Mouse (Mus musculus): ENCODE results near the gene Cbx5.

The Cbx5 gene

GRCm38 (mm10) chr15:103214971-103215907 is 24.4 kb downstream of the Cbx5 start:
- DNase-seq (ENCODE audit: low read depth) = peak; percentile 74

- no peak for DNase-seq (ENCODE audit: low read depth)
Measured at GRCm38 (mm10) chr15:103214149-103214548, 25.5 kb downstream of the Cbx5 start.

GRCm38 (mm10) chr15:103205156-103205555 is 34.5 kb downstream of the Cbx5 start:
- DNase-seq (ENCODE audit: low read depth) = no peak

- no peak for DNase-seq (ENCODE audit: low read depth)
Measured at GRCm38 (mm10) chr15:103202088-103202793, 37.4 kb downstream of the Cbx5 start.

- no peak for DNase-seq (ENCODE audit: low read depth)
Measured at GRCm38 (mm10) chr15:103197785-103198184, 41.8 kb downstream of the Cbx5 start.

- no peak for DNase-seq (ENCODE audit: low read depth)
Measured at GRCm38 (mm10) chr15:103196835-103197234, 42.8 kb downstream of the Cbx5 start.

GRCm38 (mm10) chr15:103193606-103194005 is 46.0 kb downstream of the Cbx5 start:
- no peak for DNase-seq (ENCODE audit: low read depth)

- no peak for DNase-seq (ENCODE audit: low read depth)
Measured at GRCm38 (mm10) chr15:103190531-103191462, 48.8 kb downstream of the Cbx5 start.

GRCm38 (mm10) chr15:103190083-103190482 is 49.5 kb downstream of the Cbx5 start:
- DNase-seq (ENCODE audit: low read depth) = no peak

- no peak for DNase-seq (ENCODE audit: low read depth)
Measured at GRCm38 (mm10) chr15:103187803-103188202, 51.8 kb downstream of the Cbx5 start.

- DNase-seq (ENCODE audit: low read depth) = no peak
Measured at GRCm38 (mm10) chr15:103185462-103186198, 54.0 kb downstream of the Cbx5 start.

- DNase-seq (ENCODE audit: low read depth) = no peak
Measured at GRCm38 (mm10) chr15:103183651-103184610, 55.7 kb downstream of the Cbx5 start.

GRCm38 (mm10) chr15:103183135-103183534 is 56.5 kb downstream of the Cbx5 start:
- DNase-seq (ENCODE audit: low read depth) = peak; percentile 65

GRCm38 (mm10) chr15:103182166-103182790 is 57.3 kb downstream of the Cbx5 start:
- no peak for DNase-seq (ENCODE audit: low read depth)

- no peak for DNase-seq (ENCODE audit: low read depth)
Measured at GRCm38 (mm10) chr15:103180406-103180805, 59.2 kb downstream of the Cbx5 start.

- no peak for DNase-seq (ENCODE audit: low read depth)
Measured at GRCm38 (mm10) chr15:103178767-103179166, 60.8 kb downstream of the Cbx5 start.

- no peak for DNase-seq (ENCODE audit: low read depth)
Measured at GRCm38 (mm10) chr15:103178137-103178536, 61.5 kb downstream of the Cbx5 start.

- no peak for DNase-seq (ENCODE audit: low read depth)
Measured at GRCm38 (mm10) chr15:103177611-103178041, 62.0 kb downstream of the Cbx5 start.

GRCm38 (mm10) chr15:103176874-103177421 is 62.7 kb downstream of the Cbx5 start:
- peak; percentile 67 for DNase-seq (ENCODE audit: low read depth)

All from c-Kit-positive CD71-positive TER-119-negative erythroid progenitor cells, embryonic 14.5 days (primary cell).